Mouse (Mus musculus) midbrain, embryonic 16.5 days (tissue): ENCODE data around the gene Cdc6. TPM values are rescaled to one million over a fixed set of nuclear protein-coding genes. Genes with fewer than 3 reads are reported as not detected.
"Not testable (repeated sequence)": the region's sequence is repeated elsewhere in the genome, so short reads cannot be mapped to it uniquely, and the experiment has no call there.

Source experiments
- ATAC-seq: fragments of 200-750 bp; cut with Nextera tagmentation; 2 replicates; pipeline ENCODE4 v1.8.0; 2017; ENCODE audit warnings: moderate TSS enrichment
- H3K27ac ChIP-seq: fragments of 300-500 bp; sonication (generic); 2 replicates; pipeline ENCODE4 v1.5.1; 2014; ENCODE audit warnings: mild to moderate bottlenecking, low read length, mixed read lengths
- H3K27me3 ChIP-seq: fragments of 300-500 bp; sonication (generic); 2 replicates; pipeline ENCODE4 v1.6.1; 2014; ENCODE audit warnings: low read depth, low read length, mixed read lengths; ENCODE audit not compliant: control insufficient read depth, insufficient read depth
- H3K36me3 ChIP-seq: fragments of 300-500 bp; sonication (generic); 2 replicates; pipeline ENCODE4 v1.6.1; 2014; ENCODE audit warnings: mild to moderate bottlenecking, low read length, moderate library complexity, mixed read lengths; ENCODE audit not compliant: control insufficient read depth, insufficient read depth
- H3K4me1 ChIP-seq: fragments of 300-500 bp; sonication (generic); 2 replicates; pipeline ENCODE4 v1.6.1; 2014; ENCODE audit warnings: mild to moderate bottlenecking, low read length, mixed read lengths; ENCODE audit not compliant: control insufficient read depth, insufficient read depth
- H3K4me2 ChIP-seq: fragments of 300-500 bp; sonication (generic); 2 replicates; pipeline ENCODE4 v1.6.1; 2014; ENCODE audit warnings: mild to moderate bottlenecking, low read length, mixed read lengths
- H3K4me3 ChIP-seq: fragments of 300-500 bp; sonication (generic); 2 replicates; pipeline ENCODE4 v1.5.1; 2014; ENCODE audit warnings: low read depth, mild to moderate bottlenecking, low read length, moderate library complexity, mixed read lengths
- H3K9ac ChIP-seq: fragments of 300-500 bp; sonication (generic); 2 replicates; pipeline ENCODE4 v1.6.1; 2014; ENCODE audit warnings: low read depth, low read length, mixed read lengths
- H3K9me3 ChIP-seq: fragments of 300-500 bp; sonication (generic); replicated peaks from 2 replicates; pipeline ENCODE4 v1.6.1; 2014; ENCODE audit warnings: mild to moderate bottlenecking, low read length, mixed read lengths; ENCODE audit not compliant: control insufficient read depth, poor library complexity, severe bottlenecking
- WGBS: fragments of 180-500 bp; shearing (Covaris S2); extraction: QIAGEN DNeasy Blood & Tissue Kit; methylation state at CpG from one replicate; pipeline ENCODE4 v1.1.7; 2014; 5-methylcytosine and 5-hydroxymethylcytosine counted together
- polyA plus RNA-seq: library from polyadenylated mRNA; unstranded; fragments of >200 nt; fragmentation: Nextera tagmentation; extraction: Ambion mirVana; gene quantifications from 2 replicates; pipeline ENCODE4 v1.2.1, GENCODE M21; 2015

The Cdc6 gene
- polyA plus RNA-seq, 1 experiment from 2014 or later: 2.4 TPM

DNA sequence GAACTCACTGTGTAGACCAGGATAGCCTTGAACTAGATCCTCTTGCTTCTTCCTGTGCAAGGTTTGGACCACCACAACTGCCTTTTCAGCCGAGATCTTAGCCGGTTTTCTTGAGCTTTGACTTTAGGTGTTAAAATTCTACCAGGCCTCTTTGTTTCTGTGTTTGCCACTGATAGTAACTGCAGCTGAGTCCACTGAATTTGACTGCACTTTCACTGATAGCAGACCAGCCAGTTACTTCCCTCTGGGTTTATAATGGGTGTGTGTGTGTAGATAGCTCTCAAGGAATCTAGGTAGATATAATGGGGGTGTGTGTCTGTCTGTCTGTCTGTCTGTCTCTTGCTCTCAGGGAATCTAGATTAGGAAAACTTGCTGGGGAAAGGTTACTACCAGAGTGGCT is 3.0 kb upstream of the Cdc6 start:
- H3K9ac ChIP-seq: no peak overlapping the region
- peaks cover 5% of the 10 kb centered on the region for H3K4me1 ChIP-seq
- H3K36me3 ChIP-seq: peaks cover 10% of the 10 kb centered on the region
- H3K4me3 ChIP-seq: no peak overlapping the region
- H3K4me2 ChIP-seq: no peak overlapping the region
- H3K9me3 ChIP-seq: no peaks in the 10 kb centered on the region
- no peak for ATAC-seq
- no peak overlapping the region for H3K27ac ChIP-seq
- no peaks in the 10 kb centered on the region for H3K27me3 ChIP-seq
- WGBS: 88% methylated on average over 2 of the region's 2 CpGs

DNA sequence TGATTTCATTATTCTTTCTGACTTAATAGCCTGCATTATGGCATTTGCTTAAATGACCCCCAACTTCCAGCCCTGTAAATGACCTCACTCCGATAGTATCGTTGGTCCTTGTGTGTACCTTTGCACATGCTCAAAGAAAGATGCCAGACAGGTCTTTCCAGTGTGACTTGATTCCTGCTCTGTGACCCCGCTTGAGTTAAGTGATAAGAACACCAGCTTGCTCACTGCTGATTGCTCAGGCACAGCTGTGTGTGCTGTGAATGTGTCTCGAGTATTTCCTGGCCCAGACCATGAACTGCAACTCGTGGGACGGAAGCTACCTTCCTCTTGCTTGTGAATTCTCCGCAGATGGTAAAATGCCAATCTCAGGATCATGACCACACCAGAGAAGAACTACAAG is 2.6 kb upstream of the Cdc6 start:
- peaks cover 7% of the 10 kb centered on the region for H3K36me3 ChIP-seq
- no peaks in the 10 kb centered on the region for H3K9me3 ChIP-seq
- no peak overlapping the region for H3K9ac ChIP-seq
- 87% methylated on average over 7 of the region's 7 CpGs for WGBS
- H3K4me3 ChIP-seq: no peak overlapping the region
- H3K4me1 ChIP-seq: peaks cover 5% of the 10 kb centered on the region
- no peak for ATAC-seq
- H3K27me3 ChIP-seq: no peaks in the 10 kb centered on the region
- H3K4me2 ChIP-seq: no peak overlapping the region
- no peak overlapping the region for H3K27ac ChIP-seq

DNA sequence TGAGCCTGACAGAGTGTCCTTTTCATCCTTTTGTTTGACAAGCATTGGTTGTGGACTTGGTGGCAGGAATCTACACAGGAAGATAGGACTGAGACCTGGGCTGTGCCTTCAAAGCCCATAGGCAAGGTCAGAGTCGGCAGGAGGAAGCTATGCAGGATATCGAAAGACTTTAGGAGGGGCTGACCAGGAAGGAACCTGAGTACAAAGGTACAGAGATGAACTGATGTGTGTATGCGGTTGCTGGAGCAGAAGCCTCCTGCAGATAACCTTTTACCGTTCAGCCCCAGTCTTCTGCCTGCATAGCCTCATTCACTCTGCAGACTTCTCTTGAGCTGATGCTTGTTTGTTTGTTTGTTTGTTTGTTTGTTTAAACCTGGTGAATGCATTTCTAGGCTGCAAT is 2.0 kb upstream of the Cdc6 start:
- WGBS: 92% methylated on average over 4 of the region's 4 CpGs
- Histone ChIP-seq H3K4me2 (no peak overlapping the region), H3K27ac (no peak overlapping the region), H3K4me1 (peaks cover 5% of the 10 kb centered on the region), H3K9me3 (no peaks in the 10 kb centered on the region), H3K27me3 (no peaks in the 10 kb centered on the region), H3K36me3 (peaks cover 4% of the 10 kb centered on the region), H3K9ac (no peak overlapping the region), H3K4me3 (no peak overlapping the region)
- ATAC-seq: no peak

DNA sequence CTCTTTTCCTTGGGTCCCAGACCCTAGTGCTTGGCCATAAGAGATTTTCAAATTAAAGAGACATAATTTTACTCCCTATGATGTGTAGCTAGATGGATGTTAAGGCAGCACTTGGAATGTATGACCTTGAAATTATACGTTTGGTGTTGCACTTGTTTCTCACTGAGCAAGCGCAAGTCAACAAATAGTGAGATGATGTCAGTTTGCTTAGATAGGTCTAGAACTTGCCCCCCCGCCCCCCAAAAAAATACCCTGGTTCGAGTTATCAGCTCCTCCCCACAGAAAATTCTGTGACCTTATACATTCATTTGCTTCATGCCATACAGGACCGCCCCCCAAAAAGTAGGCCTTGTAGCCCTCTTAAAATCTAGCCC is 551 bp upstream of the Cdc6 start:
- ATAC-seq: no peak
- H3K9ac ChIP-seq: peak overlapping the region; percentile 42; the same call in 1 of the 2 replicates

DNA sequence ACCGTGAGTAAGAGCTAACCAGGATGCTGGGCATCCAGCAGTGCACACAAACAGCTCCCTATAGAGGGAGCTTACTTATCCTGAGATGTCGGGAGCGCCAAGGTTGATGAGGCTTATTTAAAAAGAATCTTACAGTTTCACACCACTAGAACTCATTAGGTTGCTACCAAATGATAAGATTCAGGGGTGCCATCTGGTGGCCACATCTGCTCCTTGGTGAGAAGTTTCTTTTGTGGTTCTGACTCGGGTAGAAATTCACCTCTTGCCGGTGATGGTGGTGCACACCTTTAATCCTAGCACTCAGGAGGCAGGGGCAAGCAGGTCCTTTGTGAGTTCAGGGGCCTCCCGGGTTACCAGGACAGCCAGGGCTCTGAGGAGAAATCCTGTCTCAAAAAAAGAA is 2.1 kb downstream of the Cdc6 start:
- Histone ChIP-seq H3K27me3 (no peaks in the 10 kb centered on the region), H3K27ac (no peak overlapping the region), H3K4me3 (no peak overlapping the region), H3K4me1 (peaks cover 5% of the 10 kb centered on the region), H3K9me3 (no peaks in the 10 kb centered on the region), H3K4me2 (no peak overlapping the region; the same call in 1 of the 2 replicates), H3K9ac (no peak overlapping the region), H3K36me3 (no peaks in the 10 kb centered on the region)
- 37% methylated on average over 6 of the region's 6 CpGs for WGBS
- no peak for ATAC-seq

More for the DNA sequence above, 551 bp upstream of the Cdc6 start:
- Histone ChIP-seq H3K4me1 (peaks cover 5% of the 10 kb centered on the region), H3K4me3 (peak overlapping the region; percentile 47), H3K27me3 (no peaks in the 10 kb centered on the region), H3K27ac (peak overlapping the region; percentile 12; the same call in 1 of the 2 replicates), H3K36me3 (no peaks in the 10 kb centered on the region), H3K9me3 (no peaks in the 10 kb centered on the region), H3K4me2 (peak overlapping the region; percentile 94)
- 61% methylated on average over 5 of the region's 5 CpGs for WGBS

DNA sequence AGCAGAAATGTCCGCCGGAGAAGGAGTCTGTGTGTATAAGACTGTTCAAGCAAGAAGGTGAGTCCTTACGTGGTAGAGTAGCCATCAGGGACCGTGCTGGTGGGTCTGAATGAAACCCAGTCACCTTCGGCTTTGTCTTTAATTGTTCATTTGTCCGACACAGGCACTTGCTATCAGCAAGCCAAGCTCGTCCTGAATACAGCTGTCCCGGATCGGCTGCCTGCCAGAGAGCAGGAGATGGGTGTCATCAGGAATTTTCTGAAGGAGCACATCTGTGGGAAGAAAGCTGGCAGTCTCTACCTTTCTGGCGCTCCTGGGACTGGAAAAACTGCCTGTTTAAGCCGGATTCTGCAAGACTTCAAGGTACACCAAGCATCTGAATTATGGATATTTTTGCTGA is 2.8 kb downstream of the Cdc6 start:
- Histone ChIP-seq H3K36me3 (no peaks in the 10 kb centered on the region), H3K4me2 (no peak overlapping the region), H3K4me1 (peaks cover 5% of the 10 kb centered on the region), H3K9me3 (no peaks in the 10 kb centered on the region), H3K4me3 (no peak overlapping the region), H3K27ac (no peak overlapping the region), H3K27me3 (no peaks in the 10 kb centered on the region), H3K9ac (no peak overlapping the region)
- no peak for ATAC-seq
- WGBS: 96% methylated on average over 11 of the region's 11 CpGs

DNA sequence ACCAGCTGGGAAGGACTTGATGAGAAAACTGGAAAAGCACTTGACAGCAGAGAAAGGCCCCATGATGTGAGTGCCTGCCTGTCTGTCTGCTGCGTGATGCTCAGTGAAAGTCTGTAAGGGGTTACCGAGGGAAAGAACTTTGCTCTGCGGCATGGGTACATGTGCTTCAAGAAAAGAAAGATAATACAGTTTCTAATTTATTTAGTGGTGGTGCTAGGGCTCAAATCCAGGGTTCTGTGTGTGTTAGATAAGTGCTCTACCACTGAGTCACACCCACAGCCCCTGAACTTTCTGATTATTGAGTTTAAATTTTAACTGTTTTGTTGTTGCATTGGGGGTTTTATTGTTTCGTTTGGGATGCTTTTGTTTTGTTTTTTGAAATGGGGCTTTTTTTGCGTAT is 3.9 kb downstream of the Cdc6 start:
- Histone ChIP-seq H3K27ac (no peak overlapping the region), H3K36me3 (no peaks in the 10 kb centered on the region), H3K4me2 (no peak overlapping the region), H3K9ac (no peak overlapping the region), H3K4me3 (no peak overlapping the region), H3K9me3 (no peaks in the 10 kb centered on the region), H3K4me1 (peaks cover 5% of the 10 kb centered on the region), H3K27me3 (no peaks in the 10 kb centered on the region)
- 84% methylated on average over 5 of the region's 5 CpGs for WGBS
- ATAC-seq: no peak

DNA sequence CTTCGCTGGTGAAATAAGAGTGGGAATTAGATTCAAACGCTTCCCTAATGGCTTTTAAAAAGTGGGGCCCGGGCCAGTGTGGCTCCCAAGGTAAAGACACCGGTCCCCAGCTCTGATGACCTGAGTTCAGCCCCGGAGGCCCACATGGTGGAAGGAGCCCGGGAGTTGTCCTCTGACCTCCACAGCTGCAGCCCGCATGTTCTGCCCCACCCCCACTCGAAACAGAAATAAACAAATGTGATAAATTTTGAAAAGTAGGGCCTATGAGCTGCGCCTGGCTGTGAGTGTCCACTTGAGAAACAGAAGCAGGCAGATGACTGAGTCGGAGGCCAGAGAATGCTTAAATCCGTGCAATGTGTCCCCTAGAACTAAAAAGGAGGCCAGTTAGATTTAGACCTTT is 6.6 kb downstream of the Cdc6 start:
- H3K9ac ChIP-seq: no peak overlapping the region
- no peak for ATAC-seq
- no peak overlapping the region for H3K27ac ChIP-seq
- 85% methylated on average over 11 of the region's 11 CpGs for WGBS
- H3K9me3 ChIP-seq: no peaks in the 10 kb centered on the region
- H3K4me3 ChIP-seq: no peak overlapping the region
- H3K27me3 ChIP-seq: no peaks in the 10 kb centered on the region
- no peaks in the 10 kb centered on the region for H3K4me1 ChIP-seq
- H3K4me2 ChIP-seq: no peak overlapping the region
- H3K36me3 ChIP-seq: no peaks in the 10 kb centered on the region

DNA sequence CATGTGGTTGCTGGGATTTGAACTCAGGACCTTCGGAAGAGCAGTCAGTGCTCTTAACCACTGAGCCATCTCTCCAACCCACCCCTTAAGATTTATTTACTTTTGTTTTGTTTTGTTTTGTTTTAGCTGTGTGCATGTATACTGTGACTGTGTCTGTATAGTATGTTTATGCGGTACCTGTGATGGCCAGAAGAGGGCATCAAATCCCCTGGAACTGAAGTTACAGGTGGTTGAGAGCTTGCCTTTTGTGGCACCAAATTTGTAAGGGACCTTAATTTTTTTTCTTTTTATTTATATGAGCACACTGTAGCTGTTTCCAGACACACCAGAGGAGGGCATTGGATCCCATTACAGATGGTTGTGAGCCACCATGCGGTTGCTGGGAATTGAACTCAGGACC is 8.8 kb downstream of the Cdc6 start:
- not testable (repeated sequence) for H3K9ac ChIP-seq, H3K4me1 ChIP-seq, H3K4me3 ChIP-seq, ATAC-seq, H3K9me3 ChIP-seq, H3K36me3 ChIP-seq, H3K27me3 ChIP-seq, H3K27ac ChIP-seq, H3K4me2 ChIP-seq
- 92% methylated on average over 3 of the region's 3 CpGs for WGBS
